Mouse (Mus musculus) heart, adult 2 months (tissue): ENCODE measurements around the gene Ftsj3. TPM values are rescaled to one million over a fixed set of nuclear protein-coding genes. Genes with fewer than 3 reads are reported as not detected.
A peak's percentile ranks its signal among the peaks of the same experiment; 100 is the strongest.

Source experiments
- DNase-seq, 2 experiments: peaks; one replicate each; pipeline ENCODE4 v3.0.0; 2021
- H3K27ac ChIP-seq: fragments of 200-600 bp; 2 replicates; pipeline ENCODE4 v1.8.1; 2022
- H3K27me3 ChIP-seq: fragments of 200-500 bp; 2 replicates; pipeline ENCODE4 v1.6.1; 2012; ENCODE audit warnings: mild to moderate bottlenecking, low read length, inconsistent platforms, mixed read lengths; ENCODE audit not compliant: control insufficient read depth, insufficient read depth
- H3K36me3 ChIP-seq: fragments of 200-500 bp; 2 replicates; pipeline ENCODE4 v1.6.1; 2012; ENCODE audit warnings: low read length, inconsistent platforms; ENCODE audit not compliant: control insufficient read depth, insufficient read depth
- H3K4me1 ChIP-seq: fragments of 200-500 bp; 2 replicates; pipeline ENCODE4 v1.6.1; 2011; ENCODE audit warnings: low read length; ENCODE audit not compliant: control insufficient read depth, insufficient read depth
- H3K4me3 ChIP-seq: fragments of 200-600 bp; 2 replicates; pipeline ENCODE4 v1.8.1; 2022
- H3K79me2 ChIP-seq: fragments of 200-500 bp; replicated peaks from 2 replicates; pipeline ENCODE4 v1.6.1; 2012; ENCODE audit warnings: mild to moderate bottlenecking, inconsistent platforms, low read length, moderate library complexity, mixed read lengths; ENCODE audit not compliant: control insufficient read depth, insufficient read depth
- H3K9ac ChIP-seq: fragments of 200-500 bp; 2 replicates; pipeline ENCODE4 v1.6.1; 2012; ENCODE audit warnings: low read depth, mild to moderate bottlenecking, control low read depth, inconsistent platforms, low read length, mixed read lengths
- CTCF ChIP-seq: fragments of 200-600 bp; IDR thresholded peaks from 2 replicates; pipeline ENCODE4 v1.8.1; 2022; ENCODE audit warnings: antibody characterized with exemption, mild to moderate bottlenecking, moderate library complexity
- EP300 ChIP-seq: fragments of 200-500 bp; IDR thresholded peaks from 2 replicates; pipeline ENCODE4 v1.6.1; 2011; ENCODE audit warnings: low read depth, low read length, control low read depth; ENCODE audit not compliant: insufficient read depth
- POLR2A ChIP-seq: fragments of 200-500 bp; IDR thresholded peaks from 2 replicates; pipeline ENCODE4 v1.6.1; 2011; ENCODE audit warnings: mild to moderate bottlenecking, low read depth, low read length, control low read depth; ENCODE audit not compliant: insufficient read depth
- WGBS: fragments of 180-500 bp; shearing (Covaris S2); methylation state at CpG from one replicate; pipeline ENCODE4 v1.1.7; 2018; 5-methylcytosine and 5-hydroxymethylcytosine counted together
- intact Hi-C: fragments of 180-260 bp; cut with DNase I; formaldehyde crosslinking; loops from one replicate; pipeline ENCODE4 v1.15.1; 2025
- polyA plus RNA-seq: library from polyadenylated mRNA; depleted of rRNA; stranded (reverse); fragments of >200 nt; gene quantifications from 2 replicates; pipeline ENCODE4 v1.2.3, GENCODE M21; 2012
- total RNA-seq, 2 experiments: library from RNA; stranded (reverse); gene quantifications; 2 replicates each; pipeline ENCODE4 v1.2.3; 2021

Ftsj3 gene
- total and polyA plus RNA-seq, 3 experiments: 10.2 to 21.6 (median 20.2) TPM

- no peak for DNase-seq
- H3K4me3 ChIP-seq: no peak overlapping the region
- no peak overlapping the region for H3K27ac ChIP-seq
- intact Hi-C loops: no loop called here
- WGBS: 91% methylated on average over 5 of the region's 5 CpGs
- TF ChIP-seq POLR2A (no peak), CTCF (no peak), EP300 (no peak)
- no peaks in the 10 kb centered on the region for H3K27me3 ChIP-seq
- H3K79me2 ChIP-seq: no peaks in the 10 kb centered on the region
- H3K9ac ChIP-seq: no peak overlapping the region
- H3K36me3 ChIP-seq: no peaks in the 10 kb centered on the region
- no peaks in the 10 kb centered on the region for H3K4me1 ChIP-seq
These were observed 34.5 kb upstream of the Ftsj3 start for GRCm38 (mm10) chr11:106290376-106290775.

DNA sequence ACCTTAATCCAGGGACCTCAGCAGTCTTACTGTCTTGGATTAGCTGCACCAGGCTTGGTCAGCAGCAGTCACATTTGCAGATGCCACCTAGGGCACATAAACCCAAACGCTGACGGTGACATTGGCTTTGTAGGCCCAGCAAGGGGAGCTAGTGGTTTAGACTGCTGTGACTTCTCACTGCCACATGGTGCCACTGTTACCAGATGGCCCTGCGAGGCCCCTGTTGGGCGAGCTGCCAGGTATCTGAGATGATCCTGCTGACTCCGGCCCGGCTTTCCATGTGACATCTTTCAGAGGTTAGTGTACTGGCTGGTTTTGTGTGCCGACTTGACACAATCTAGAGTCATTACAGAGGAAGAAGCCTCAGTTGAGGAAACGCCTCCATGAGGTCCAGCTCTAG, 33.5 kb upstream of the Ftsj3 start:
- H3K9ac ChIP-seq: no peak overlapping the region
- peak; percentile 53 to 66 for DNase-seq
- no peaks in the 10 kb centered on the region for H3K36me3 ChIP-seq
- intact Hi-C loops: no loop called here
- no peak overlapping the region for H3K4me3 ChIP-seq
- TF ChIP-seq POLR2A (no peak), EP300 (0 out of 2 replicates have a peak, but pooled peaks have one; percentile 35), CTCF (peak; percentile 63)
- WGBS: 23% methylated on average over 8 of the region's 8 CpGs
- no peak overlapping the region for H3K27ac ChIP-seq
- H3K4me1 ChIP-seq: no peaks in the 10 kb centered on the region
- H3K79me2 ChIP-seq: no peaks in the 10 kb centered on the region
- H3K27me3 ChIP-seq: no peaks in the 10 kb centered on the region

DNA sequence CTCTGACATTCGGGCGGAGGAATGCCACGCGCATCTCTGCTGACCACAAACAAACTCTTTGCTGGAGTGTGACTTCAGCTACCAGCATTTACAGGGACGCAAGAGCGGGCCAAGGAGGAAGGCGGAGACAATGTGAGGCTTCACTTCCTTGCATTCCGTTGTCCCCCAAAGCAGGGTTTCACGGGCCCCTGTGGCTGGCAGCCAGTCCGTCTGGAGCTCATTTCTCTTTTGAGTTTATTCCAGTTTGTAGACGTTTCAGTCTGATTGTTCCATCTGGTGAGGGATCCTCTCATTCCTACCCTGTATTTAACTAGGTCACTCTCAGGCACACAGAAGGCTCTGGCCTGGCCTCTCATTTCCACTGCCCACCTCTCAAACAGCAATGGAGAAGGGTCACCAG, 31.1 kb upstream of the Ftsj3 start:
- WGBS: 56% methylated on average over 11 of the region's 11 CpGs
- no peak overlapping the region for H3K9ac ChIP-seq
- intact Hi-C loops: no loop called here
- H3K36me3 ChIP-seq: no peaks in the 10 kb centered on the region
- H3K27ac ChIP-seq: no peak overlapping the region
- no peaks in the 10 kb centered on the region for H3K4me1 ChIP-seq
- no peaks in the 10 kb centered on the region for H3K79me2 ChIP-seq
- no peak for DNase-seq
- TF ChIP-seq POLR2A (no peak), EP300 (no peak), CTCF (no peak)
- no peaks in the 10 kb centered on the region for H3K27me3 ChIP-seq
- no peak overlapping the region for H3K4me3 ChIP-seq

GRCm38 (mm10) chr11:106286206-106286605, 30.3 kb upstream of the Ftsj3 start:
- 85% methylated on average over 7 of the region's 7 CpGs for WGBS

DNA sequence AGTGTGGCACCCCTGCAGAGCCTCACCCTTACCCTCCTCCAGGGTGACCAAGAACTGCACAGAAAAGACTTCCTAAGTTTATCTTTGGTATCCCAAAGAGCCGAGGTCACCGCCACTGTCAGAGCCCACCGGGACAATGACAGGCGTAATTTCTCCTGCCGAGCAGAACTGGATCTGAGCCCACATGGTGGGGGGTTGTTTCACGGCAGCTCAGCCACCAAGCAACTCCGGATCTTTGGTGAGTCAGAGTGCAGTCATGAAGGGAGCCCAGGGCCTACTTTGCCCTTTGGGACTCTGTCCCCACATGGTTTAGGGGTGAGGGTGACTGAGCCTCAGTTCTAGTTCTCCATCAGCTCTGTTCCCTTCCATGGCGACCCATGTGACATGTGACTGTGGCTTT, 28.2 kb upstream of the Ftsj3 start:
- no peak for TF ChIP-seq CTCF
- no peak for TF ChIP-seq POLR2A
- TF ChIP-seq EP300: no peak
- H3K27me3 ChIP-seq: no peaks in the 10 kb centered on the region
- no peaks in the 10 kb centered on the region for H3K4me1 ChIP-seq
- no peak for DNase-seq
- no peaks in the 10 kb centered on the region for H3K36me3 ChIP-seq
- 54% methylated on average over 8 of the region's 8 CpGs for WGBS
- H3K27ac ChIP-seq: no peak overlapping the region
- no peak overlapping the region for H3K4me3 ChIP-seq
- intact Hi-C loops: no loop called here
- no peaks in the 10 kb centered on the region for H3K79me2 ChIP-seq
- no peak overlapping the region for H3K9ac ChIP-seq

More at GRCm38 (mm10) chr11:106286206-106286605, 30.3 kb upstream of the Ftsj3 start:
- no peak overlapping the region for H3K9ac ChIP-seq
- no peaks in the 10 kb centered on the region for H3K4me1 ChIP-seq
- DNase-seq: no peak
- TF ChIP-seq CTCF (no peak), EP300 (no peak), POLR2A (no peak)
- H3K4me3 ChIP-seq: no peak overlapping the region
- no peaks in the 10 kb centered on the region for H3K27me3 ChIP-seq
- intact Hi-C loops: no loop called here
- H3K79me2 ChIP-seq: no peaks in the 10 kb centered on the region
- H3K27ac ChIP-seq: no peak overlapping the region
- no peaks in the 10 kb centered on the region for H3K36me3 ChIP-seq

- Histone ChIP-seq H3K27me3 (no peaks in the 10 kb centered on the region), H3K27ac (no peak overlapping the region), H3K36me3 (no peaks in the 10 kb centered on the region), H3K79me2 (no peaks in the 10 kb centered on the region), H3K4me3 (no peak overlapping the region), H3K9ac (no peak overlapping the region), H3K4me1 (no peaks in the 10 kb centered on the region)
- TF ChIP-seq EP300 (no peak), CTCF (no peak), POLR2A (no peak)
- WGBS: 80% methylated on average over 4 of the region's 4 CpGs
- DNase-seq: no peak
- intact Hi-C loops: no loop called here
These were observed 27.5 kb upstream of the Ftsj3 start for GRCm38 (mm10) chr11:106283371-106283770.

GRCm38 (mm10) chr11:106282452-106282851, 26.6 kb upstream of the Ftsj3 start:
- no peak for DNase-seq
- no peak overlapping the region for H3K9ac ChIP-seq

More at GRCm38 (mm10) chr11:106282452-106282851, 26.6 kb upstream of the Ftsj3 start:
- no peak for TF ChIP-seq EP300
- TF ChIP-seq POLR2A: no peak
- TF ChIP-seq CTCF: no peak
- Histone ChIP-seq H3K4me3 (no peak overlapping the region), H3K79me2 (no peaks in the 10 kb centered on the region), H3K4me1 (no peaks in the 10 kb centered on the region), H3K36me3 (no peaks in the 10 kb centered on the region), H3K27ac (no peak overlapping the region), H3K27me3 (no peaks in the 10 kb centered on the region)
- 77% methylated on average over 6 of the region's 6 CpGs for WGBS
- intact Hi-C loops: no loop called here
